Mouse (Mus musculus): ENCODE data around the gene Tmem131l.
"Not testable (repeated sequence)": the region's sequence is repeated elsewhere in the genome, so short reads cannot be mapped to it uniquely, and the experiment has no call there.

Gene Tmem131l

DNA sequence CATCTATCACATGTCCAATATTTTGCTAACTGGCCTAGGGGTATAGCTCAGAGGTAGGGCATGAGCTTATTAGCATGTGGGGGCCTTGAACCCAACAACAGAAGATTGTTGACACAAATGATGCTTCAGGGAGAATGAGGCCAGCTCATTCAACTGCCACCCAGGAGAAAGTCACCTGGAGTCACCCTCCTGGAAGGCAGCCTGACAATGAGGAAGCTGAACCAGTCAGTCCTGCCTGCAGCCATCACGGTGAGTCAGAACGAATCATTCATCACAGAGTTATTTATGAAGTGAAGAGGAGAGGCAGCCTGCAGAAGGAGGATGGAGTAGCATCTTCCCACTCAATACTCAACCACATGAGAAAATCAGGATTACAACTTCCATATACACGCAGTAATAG, 124.9 kb downstream of the Tmem131l start:
- in situ Hi-C loops (cut with MboI, MseI), result no loop called here

DNA sequence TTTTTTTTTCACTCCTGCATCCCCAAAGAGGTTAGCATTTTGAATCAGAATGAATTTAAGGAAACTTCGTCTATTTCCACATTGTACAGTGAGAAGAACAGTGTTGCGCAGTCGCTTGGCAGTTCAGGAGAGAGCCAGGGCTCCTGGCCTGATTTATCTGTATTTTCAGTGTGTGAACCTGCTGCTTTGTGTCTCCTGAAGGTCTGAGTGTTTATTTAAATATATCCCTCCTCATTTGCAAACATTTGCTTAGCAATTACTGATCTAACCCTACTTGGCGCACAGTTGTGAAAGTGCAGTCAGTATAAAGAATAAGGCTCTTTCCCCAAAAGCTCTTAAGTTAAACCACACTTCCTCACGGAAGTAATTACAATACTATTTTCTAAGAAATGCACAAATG, 129.3 kb downstream of the Tmem131l start:
- in situ Hi-C loops (cut with MboI, MseI), result no loop called here

DNA sequence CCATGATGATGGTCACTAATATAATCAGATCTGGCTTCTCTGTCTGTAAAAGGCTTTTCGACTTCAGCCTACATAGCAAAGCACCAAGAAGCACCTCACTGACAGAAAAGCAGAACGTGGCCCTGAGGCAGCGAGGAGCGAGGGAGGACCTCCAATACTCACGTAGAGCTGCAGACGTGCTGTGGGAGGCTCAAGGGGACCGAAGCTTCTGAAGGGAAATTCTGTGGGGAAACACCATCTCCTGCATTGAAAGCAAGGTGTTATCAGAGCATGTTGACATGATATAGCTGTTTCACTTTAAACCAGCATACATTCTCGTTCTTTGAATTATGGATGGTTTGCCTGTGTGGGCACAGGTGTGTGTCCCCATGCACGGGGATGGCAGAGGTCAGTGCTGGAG, 133.8 kb downstream of the Tmem131l start:
- in situ Hi-C loops (cut with MboI, MseI), result no loop called here

DNA sequence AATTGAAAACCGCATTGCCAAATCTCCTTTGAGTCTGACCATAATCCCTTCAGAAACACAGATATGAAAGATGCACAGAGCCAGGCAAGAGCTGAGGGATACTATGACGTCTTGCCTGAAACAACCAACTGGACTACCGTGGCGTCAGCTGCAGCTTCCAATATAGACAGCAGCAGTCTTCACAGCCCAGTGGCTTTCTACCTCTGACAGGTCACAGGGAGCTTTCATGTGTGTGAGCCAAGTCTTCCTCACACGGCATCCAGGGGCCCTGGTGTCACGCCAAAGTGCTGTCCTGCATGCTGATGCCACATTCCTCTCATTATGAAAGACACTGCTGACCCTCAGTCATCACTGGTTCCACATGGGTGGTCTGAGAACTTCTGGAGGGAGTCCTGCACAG, 134.8 kb downstream of the Tmem131l start:
- in situ Hi-C loops (cut with MboI, MseI), result no loop called here

DNA sequence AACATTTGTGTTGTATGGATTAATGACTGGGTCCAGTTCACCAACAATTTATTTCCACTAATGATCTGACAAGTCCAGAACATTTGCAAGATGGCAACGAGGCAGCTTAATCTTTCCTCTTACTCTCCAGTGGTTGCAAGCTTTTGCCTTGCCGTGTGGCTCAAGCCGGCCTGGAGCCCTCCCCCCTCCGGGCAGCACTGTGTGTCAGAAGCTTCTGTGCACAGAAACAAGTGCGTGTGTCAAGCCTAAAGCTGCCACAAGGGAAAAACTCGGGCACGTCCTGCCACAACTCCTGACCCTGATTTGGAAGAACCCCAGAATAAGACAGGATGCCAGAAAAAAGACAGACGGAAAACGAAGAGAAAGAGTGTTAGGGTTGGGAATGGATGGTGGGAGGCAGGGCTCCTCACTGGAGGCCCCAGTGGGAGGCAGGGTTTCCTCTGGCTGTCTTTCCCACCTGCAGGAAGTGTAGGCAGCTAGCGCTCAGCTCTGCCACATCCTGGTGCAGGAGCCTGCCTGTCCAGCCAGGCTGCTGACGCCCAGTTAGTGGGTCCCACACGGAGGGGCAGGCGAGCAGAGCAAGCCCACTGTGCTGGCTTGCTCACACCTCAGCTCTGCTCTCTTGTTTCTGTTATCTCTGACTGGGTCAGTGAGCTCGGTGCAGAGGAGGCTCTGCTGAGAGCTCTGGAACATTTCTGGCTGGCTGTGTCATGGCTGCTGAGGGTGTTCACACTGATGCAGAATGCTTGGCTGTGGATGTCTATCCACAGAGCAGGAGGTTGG, 135.6 kb downstream of the Tmem131l start:
- in situ Hi-C loops (cut with MboI, MseI), result no loop called here

DNA sequence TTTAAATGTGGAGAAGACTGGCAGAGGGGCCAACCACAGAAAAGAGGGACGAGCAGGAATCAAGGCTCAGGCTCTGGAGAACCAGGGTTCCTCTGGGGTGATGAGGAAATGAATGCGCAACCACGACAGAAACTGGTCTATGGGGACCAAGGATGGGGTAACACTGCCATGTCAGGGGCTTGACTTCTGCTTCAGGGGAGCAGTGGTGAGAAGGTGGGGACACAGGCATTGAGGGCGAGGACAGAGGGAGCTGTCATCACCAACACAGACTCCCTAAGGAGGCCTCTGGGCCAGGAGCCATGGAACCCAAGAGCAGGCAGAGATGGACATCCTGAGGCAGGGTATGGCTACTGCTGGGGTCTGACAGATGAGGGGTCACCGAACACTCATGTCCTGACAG, 137.0 kb downstream of the Tmem131l start:
- in situ Hi-C loops (cut with MboI, MseI), result no loop called here

DNA sequence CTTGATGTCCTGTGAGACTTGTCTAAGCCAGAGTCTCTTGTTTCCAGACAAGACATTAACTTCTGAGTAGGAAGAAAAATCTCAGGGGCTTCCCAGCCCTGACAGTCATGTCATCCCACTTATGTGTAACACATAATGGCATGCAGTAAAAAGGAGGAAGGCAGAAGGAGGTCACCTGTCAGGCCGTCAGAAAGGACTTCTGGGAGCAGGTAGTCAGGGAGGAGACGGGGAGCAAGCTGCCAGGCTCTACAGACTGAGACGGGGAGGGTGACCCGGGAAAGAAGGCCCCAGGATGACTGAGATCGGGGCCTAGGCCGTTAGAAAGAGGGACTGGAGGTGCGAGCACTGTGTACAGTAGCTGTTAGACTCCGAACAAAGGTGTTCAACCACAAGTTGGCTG, 137.5 kb downstream of the Tmem131l start:
- in situ Hi-C loops (cut with MboI, MseI), result no loop called here

DNA sequence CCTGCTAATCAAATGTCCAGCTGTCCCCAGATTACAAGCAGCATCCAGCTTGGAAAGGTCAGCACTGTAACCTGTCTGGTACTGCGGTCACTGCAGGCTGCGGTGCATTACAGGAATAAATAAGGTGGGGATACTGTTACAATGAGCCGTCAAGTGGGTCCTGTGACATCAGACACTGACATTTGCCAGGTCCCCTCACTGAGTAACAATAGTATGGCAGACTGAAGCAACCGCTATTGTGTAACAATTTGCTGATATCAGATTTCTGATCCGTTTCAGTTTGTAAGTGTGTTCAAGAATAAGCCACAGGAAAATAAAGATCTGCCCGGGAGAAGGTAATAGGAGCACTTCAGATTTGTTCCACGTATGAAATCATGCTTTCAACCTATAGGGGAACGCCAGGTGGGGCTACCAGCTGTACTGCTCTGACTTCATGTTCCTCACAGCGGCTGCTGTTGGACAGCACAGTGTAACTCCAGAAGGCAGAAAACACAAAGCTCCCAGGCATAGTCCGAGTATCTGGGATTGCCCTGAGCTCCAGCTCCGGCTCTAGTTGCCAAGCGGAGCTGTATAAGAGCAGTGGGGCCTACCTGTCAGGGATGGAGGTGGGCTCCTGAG, 139.1 kb downstream of the Tmem131l start:
- in situ Hi-C loops (cut with MboI, MseI), result no loop called here

DNA sequence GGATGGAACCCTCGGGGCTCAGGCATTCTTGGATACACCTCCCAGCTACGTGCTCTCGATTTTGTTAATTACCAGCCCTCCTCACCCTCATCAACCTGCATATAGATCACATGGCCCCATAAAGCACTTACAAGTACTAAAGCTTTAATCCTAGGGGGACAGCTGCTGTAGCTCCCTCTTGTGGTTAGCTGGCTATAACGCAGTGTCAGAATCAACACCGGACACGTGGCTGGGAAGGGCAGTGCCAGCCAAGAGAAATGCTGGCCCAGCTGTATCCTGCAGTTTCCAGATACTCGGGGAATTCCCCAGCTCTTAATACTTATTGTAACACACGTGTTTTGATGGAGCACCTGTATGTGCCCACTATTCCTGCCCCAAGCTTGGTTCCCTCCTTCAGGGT, 140.4 kb downstream of the Tmem131l start:
- in situ Hi-C loops (cut with MboI, MseI), result no loop called here

DNA sequence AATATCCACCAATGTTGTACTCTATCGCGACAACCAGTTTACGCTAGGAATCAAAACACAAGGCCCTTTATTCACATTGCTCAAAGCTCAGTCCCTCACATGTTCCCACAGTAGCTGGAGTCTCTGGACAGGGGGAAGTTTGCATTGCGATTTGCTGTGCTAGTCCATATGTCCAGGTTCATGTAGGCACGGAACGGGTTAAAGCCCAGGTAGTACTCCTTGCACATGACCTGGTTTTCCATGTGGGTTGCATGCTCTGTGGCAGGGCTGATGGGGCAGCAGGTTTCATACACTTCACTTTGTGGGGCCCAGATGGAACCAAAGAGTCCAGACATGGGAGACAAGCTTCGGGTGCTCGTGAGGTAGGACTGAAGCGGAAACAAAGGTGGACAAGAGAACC, 141.7 kb downstream of the Tmem131l start:
- in situ Hi-C loops (cut with MboI, MseI), result no loop called here

DNA sequence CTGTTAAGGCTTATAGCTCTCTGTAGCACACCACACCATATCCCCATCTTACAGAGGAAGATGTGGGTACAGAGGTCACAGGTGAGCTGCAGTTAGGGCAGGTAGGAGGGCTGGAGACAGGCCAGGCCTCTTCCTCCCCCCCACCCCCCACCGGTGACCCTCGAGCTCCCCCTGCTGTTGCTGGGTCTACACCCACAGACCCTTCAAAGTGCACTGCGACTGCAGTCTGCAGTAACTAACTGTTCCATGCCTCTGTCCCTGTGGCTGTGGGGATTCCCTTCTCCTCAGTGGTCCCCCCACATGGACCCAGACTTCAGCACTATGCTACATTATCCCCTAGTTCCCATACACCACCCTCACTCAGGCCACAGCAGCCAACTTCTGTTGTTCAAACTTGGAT, 144.2 kb downstream of the Tmem131l start:
- in situ Hi-C loops (cut with MboI, MseI), result no loop called here

DNA sequence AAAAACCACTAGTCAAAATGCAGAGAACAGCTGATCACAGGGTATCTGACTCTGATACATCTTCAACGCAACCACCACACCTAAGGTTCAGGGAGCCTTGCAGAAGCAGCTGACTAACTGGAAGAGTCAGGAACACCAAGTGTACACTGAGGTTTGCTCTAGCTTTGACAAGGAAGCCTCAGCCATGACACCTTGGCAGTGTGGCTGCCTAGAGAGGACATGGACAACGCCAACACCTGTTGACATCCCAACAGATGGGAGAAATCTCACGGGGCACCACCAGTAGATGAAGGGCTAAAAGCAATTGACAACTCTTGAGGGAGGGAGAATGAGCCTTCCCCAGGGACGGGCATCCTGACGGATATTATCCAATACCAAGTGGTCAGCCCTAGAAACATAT, 144.9 kb downstream of the Tmem131l start:
- in situ Hi-C loops (cut with MboI, MseI), result no loop called here

DNA sequence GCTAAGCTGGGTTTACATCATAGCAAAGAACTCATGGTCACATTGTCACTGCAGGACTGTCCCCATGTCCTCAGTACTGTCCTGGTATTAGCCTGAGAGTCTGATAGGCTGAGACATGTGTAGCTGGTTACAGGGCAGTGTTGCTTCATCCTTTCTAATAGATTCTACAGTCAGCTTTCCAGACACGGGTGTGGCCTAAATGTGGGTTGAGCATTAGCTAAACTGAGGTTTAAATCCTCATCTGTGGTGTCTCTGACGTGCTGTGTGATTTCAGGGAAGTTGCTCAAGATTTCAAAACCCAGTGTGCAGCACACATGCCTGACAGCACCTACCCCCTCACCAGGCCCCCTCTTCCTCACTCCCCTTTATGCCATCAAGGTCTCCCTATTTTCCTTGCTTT, 154.8 kb downstream of the Tmem131l start:
- in situ Hi-C loops (cut with MboI, MseI), result no loop called here

DNA sequence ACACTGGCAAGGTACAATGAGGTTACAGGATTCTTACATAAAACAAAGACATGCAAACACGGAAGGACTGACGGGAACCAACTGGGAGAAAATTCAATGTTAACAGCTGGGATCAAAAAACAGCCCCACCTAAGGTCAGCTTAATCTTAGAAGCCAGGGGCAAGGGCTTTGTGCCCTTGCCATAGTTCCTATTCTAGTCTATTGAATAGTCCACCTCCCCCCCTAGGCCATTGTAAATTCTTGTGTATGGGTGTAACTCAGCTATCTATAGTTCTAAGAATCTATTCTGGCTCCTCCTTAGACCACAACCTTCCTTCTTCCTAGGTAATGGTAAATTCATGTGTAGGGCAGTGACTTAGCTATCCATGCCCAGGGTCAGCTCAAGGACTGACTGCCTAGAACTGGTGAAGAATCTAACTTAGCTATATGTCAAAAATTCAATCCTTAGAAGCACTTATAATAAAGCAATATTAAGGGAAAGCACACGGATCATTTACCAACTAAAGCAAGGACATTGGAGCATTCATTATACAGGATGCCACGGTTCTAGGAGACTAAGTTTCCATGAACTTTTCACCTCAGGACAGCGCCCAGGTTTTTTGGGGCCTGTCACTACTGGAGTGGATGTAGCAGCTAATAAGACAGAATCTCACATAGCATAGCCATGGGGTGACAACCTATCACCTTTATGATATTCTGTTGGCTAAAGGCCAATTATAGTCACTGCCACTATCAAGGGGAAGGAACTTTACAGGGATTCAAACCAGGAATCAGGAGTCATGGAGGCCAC, 160.5 kb downstream of the Tmem131l start:
- in situ Hi-C loops (cut with MboI, MseI), result not testable (repeated sequence)

DNA sequence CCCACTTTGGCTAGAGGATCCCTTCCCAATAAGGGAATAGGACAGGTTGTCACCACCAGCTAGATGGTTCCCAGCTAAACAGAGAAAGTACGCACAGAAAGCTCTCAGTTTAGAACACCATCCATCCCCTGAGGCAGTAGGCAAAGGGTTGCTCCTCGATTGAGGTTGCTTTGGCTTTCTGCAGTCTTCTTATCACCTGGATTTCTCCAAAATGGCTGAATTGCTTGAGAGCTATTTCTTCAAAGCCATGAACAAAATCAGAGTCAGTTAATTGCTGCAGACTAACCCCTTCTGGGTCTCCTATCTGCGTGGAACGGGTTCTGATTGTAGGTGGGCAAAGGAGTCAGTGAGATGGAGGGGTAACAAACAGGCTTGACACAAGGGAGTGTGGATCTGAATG, 161.2 kb downstream of the Tmem131l start:
- in situ Hi-C loops (cut with MboI, MseI), result no loop called here

DNA sequence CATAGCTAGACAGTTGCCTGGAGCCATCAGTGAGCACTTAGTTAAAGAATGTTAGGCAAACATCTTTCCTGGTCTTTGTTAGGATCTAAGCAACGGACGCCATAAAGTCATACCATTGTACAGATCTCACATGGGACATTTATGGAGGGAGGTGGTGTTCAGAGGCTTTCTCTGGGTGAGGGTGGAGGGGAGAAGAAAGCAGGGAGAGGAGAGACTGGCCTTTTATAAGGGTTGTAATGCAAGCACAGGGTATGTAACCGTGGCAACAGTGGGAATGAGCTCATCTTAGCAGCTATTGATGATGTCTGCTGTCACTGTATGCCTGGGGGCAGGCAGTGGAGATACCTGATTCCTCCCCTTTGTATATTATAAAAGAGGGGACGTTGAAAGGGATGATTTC, 163.7 kb downstream of the Tmem131l start:
- in situ Hi-C loops (cut with MboI, MseI), result no loop called here

DNA sequence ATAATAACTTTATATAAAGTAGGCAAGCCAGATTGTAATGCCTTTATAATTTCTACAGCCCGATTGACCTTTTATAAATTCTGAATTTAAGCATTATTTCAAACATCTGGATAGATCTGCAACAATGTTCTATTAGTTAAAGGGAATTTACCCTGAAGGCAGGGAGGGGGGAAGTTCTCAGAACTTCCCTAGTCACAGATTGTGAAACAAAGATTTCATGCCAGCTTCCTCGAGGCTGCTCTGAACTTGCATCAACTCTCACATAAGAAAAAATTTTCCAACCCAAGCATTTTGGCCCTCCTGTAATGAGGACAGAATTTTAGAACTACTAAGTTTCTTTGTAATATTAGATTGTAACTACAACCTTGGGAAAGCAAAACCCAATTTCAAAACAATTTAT, 164.9 kb downstream of the Tmem131l start:
- in situ Hi-C loops (cut with MboI, MseI), result not testable (repeated sequence)

DNA sequence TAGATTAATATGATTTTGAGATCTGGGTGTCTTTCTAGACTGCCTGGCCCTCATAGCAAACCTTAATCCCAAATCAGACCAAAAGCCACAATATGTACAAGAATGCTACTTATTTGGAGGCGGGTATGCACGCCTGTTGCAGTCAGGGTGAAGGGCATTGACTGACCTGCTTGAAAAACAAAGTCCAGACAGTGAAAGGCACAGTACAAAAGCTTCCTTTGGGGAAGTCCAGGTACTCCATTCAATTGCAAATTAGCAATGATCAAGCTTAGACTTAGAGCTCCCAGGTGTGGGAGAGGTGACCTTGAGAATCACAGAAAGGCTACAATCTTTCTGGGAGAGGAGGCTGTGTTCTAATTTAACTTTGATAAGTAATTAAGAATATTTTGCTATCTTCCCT, 167.1 kb downstream of the Tmem131l start:
- in situ Hi-C loops (cut with MboI, MseI), result not testable (repeated sequence)

DNA sequence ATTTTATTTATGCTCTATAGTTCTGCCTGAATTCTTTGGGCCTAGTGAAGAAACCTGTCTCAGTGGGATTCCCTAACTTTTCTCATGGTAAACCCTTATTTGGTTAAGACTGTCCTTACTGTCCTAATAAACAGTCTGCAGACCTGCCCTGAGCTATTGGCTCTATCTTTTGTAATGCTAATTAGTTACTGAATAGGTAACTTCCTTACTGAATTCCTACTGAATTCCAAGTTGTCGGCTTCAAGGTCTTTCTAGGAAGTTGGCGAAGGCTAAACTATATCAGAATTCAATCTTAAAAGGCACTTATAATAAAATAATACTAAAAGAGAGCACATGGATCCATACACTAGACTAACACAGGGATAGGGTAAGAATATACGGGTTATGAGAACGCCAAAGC, 168.0 kb downstream of the Tmem131l start:
- in situ Hi-C loops (cut with MboI, MseI), result not testable (repeated sequence)

DNA sequence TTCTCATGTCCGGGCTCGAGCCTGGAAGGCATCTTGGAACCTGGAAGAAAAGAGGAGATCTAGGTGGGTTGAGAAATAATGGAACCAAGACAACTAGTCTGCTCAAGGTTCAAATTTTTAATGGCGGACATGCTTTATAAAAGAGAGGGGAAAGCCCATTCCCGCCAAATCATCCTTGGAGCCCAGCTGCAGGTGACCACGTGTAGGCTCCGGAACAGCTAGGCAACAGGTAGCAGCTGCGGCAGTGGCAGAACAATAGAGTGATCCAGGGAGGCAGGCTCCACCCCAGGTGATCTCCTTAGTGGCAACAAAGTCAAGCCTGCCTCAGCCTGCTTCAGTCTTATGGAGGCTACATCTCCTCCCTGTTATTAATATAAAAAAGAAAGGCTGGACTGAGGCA, 168.4 kb downstream of the Tmem131l start:
- in situ Hi-C loops (cut with MboI, MseI), result not testable (repeated sequence)

DNA sequence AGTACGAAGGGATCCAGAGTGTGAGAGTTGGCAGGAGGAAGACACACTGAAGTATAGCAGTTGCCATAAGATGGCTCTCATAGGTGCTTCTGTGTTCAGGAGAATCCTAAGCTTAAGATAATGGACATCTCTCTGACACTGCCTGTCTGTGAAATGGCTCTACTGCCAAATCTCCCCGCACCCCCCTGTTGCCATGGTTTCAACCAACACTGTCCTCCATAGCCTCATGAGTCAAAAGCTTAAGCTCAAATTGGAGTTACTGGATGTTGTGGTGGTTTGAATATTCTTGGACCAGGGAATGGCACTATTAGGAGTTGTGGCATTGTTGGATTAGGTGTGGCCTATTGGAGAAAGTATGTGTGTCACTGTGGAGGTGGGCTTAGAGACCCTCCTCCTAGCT, 170.2 kb downstream of the Tmem131l start:
- in situ Hi-C loops (cut with MboI, MseI), result no loop called here

DNA sequence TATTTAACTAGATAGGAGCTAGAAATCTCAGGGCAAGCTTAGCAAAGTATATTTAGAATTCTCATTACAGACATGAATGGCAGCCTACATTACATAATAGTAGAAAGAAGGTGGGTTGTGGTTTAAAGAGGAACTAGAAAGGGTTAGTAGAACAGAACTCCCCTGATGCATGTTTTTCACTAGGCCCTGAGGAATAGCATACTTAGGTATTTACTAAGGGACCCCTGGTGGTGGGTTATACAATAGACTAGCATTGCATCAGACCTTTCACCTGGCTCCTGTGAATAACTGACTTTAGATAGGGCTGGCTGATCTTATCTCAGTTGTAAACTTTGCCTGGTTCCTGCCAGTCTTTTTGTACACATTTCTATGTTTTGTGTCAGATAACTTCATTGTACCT, 172.9 kb downstream of the Tmem131l start:
- in situ Hi-C loops (cut with MboI, MseI), result not testable (repeated sequence)

DNA sequence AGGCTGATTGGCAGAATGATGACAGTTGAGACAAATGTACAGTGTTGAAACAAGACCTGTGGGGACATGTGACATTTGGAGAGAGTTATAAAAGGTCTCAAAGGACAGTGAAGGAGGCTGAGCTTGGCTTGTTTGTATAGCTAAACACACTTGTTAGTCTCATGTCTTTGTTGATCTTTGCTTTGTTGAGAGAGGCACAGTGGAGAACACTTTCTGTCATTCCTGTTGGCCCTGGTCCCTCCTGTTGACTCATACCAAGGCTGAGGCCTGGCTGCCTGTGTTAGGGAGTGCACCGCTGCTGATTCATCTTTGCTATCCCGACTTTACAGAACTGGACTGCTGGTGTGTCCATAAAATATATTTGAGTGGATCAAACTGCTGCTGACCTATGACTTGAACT, 174.8 kb downstream of the Tmem131l start:
- in situ Hi-C loops (cut with MboI, MseI), result no loop called here

Data from T-helper 1 cell (primary cell).